Mouse (Mus musculus): ENCODE data around the gene Ubap2l. TPM values are rescaled to one million over a fixed set of nuclear protein-coding genes. Genes with fewer than 3 reads are reported as not detected.

The Ubap2l gene
- polyA plus RNA-seq, 1 experiment, result 95.2 TPM

- 22% methylated on average over 3 of the region's 3 CpGs for WGBS
- no peak for DNase-seq
- no peak for TF ChIP-seq CTCF (IDR thresholded peaks at IDR 0.05; ENCODE audit: insufficient read depth, low read length)
- no peak for TF ChIP-seq POLR2A (IDR thresholded peaks at IDR 0.05; ENCODE audit: borderline replicate concordance, extremely low read depth, low read depth, low read length)
- Histone ChIP-seq H3K4me1 (ENCODE audit: control insufficient read depth, insufficient read depth, low read length) (peaks cover 46% of the 10 kb centered on the region), H3K4me3 (replicated peaks; ENCODE audit: extremely low read depth, low read depth, low read length) (no peak overlapping the region)
These were observed 31.4 kb upstream of the Ubap2l start for GRCm38 (mm10) chr3:90083698-90084324.

- Histone ChIP-seq H3K4me3 (replicated peaks; ENCODE audit: extremely low read depth, low read depth, low read length) (no peak overlapping the region), H3K4me1 (ENCODE audit: control insufficient read depth, insufficient read depth, low read length) (peaks cover 48% of the 10 kb centered on the region)
- 26% methylated on average over 5 of the region's 5 CpGs for WGBS
- TF ChIP-seq CTCF (IDR thresholded peaks at IDR 0.05; ENCODE audit: insufficient read depth, low read length) (no peak), POLR2A (IDR thresholded peaks at IDR 0.05; ENCODE audit: borderline replicate concordance, extremely low read depth, low read depth, low read length) (no peak)
- DNase-seq, result peak; percentile 57
These were observed 30.6 kb upstream of the Ubap2l start for GRCm38 (mm10) chr3:90083034-90083433.

- Histone ChIP-seq H3K4me3 (replicated peaks; ENCODE audit: extremely low read depth, low read depth, low read length) (peak overlapping the region; percentile 24), H3K4me1 (ENCODE audit: control insufficient read depth, insufficient read depth, low read length) (peaks cover 51% of the 10 kb centered on the region)
- no peak for TF ChIP-seq POLR2A (IDR thresholded peaks at IDR 0.05; ENCODE audit: borderline replicate concordance, extremely low read depth, low read depth, low read length)
- no peak for TF ChIP-seq CTCF (IDR thresholded peaks at IDR 0.05; ENCODE audit: insufficient read depth, low read length)
- 17% methylated on average over 5 of the region's 5 CpGs for WGBS
- DNase-seq, result peak; percentile 34
These were observed 29.2 kb upstream of the Ubap2l start for GRCm38 (mm10) chr3:90081365-90082240.

- under 1% methylated on average over 6 of the region's 6 CpGs for WGBS
- peak overlapping the region; percentile 95 for H3K4me3 ChIP-seq (replicated peaks; ENCODE audit: extremely low read depth, low read depth, low read length)
- H3K4me1 ChIP-seq (ENCODE audit: control insufficient read depth, insufficient read depth, low read length), result peaks cover 41% of the 10 kb centered on the region
- DNase-seq, result no peak
- TF ChIP-seq POLR2A (IDR thresholded peaks at IDR 0.05; ENCODE audit: borderline replicate concordance, extremely low read depth, low read depth, low read length) (no peak), CTCF (IDR thresholded peaks at IDR 0.05; ENCODE audit: insufficient read depth, low read length) (no peak)
These were observed 28.1 kb upstream of the Ubap2l start for GRCm38 (mm10) chr3:90080498-90080863.

- H3K4me1 ChIP-seq (ENCODE audit: control insufficient read depth, insufficient read depth, low read length), result peaks cover 38% of the 10 kb centered on the region
- peak overlapping the region; percentile 95 for H3K4me3 ChIP-seq (replicated peaks; ENCODE audit: extremely low read depth, low read depth, low read length)
- peak; percentile 74 for DNase-seq
- whole genome bisulfite sequencing, result under 1% methylated on average over 53 of the region's 53 CpGs
- peak; percentile 62 for TF ChIP-seq POLR2A (IDR thresholded peaks at IDR 0.05; ENCODE audit: borderline replicate concordance, extremely low read depth, low read depth, low read length)
- no peak for TF ChIP-seq CTCF (IDR thresholded peaks at IDR 0.05; ENCODE audit: insufficient read depth, low read length)
These were observed 27.5 kb upstream of the Ubap2l start for GRCm38 (mm10) chr3:90079763-90080497.

- peak; percentile 90 for DNase-seq
- peaks cover 31% of the 10 kb centered on the region for H3K4me1 ChIP-seq (ENCODE audit: control insufficient read depth, insufficient read depth, low read length)
- TF ChIP-seq POLR2A (IDR thresholded peaks at IDR 0.05; ENCODE audit: borderline replicate concordance, extremely low read depth, low read depth, low read length), result peak; percentile 79; the same call in 1 of the 2 replicates
- TF ChIP-seq CTCF (IDR thresholded peaks at IDR 0.05; ENCODE audit: insufficient read depth, low read length), result no peak
- WGBS, result under 1% methylated on average over 33 of the region's 33 CpGs
- peak overlapping the region; percentile 95 for H3K4me3 ChIP-seq (replicated peaks; ENCODE audit: extremely low read depth, low read depth, low read length)
These were observed 26.8 kb upstream of the Ubap2l start for GRCm38 (mm10) chr3:90079133-90079762.

- 50% methylated on average over 5 of the region's 5 CpGs for WGBS
- no peak for DNase-seq
- no peak for TF ChIP-seq CTCF (IDR thresholded peaks at IDR 0.05; ENCODE audit: insufficient read depth, low read length)
- TF ChIP-seq POLR2A (IDR thresholded peaks at IDR 0.05; ENCODE audit: borderline replicate concordance, extremely low read depth, low read depth, low read length), result no peak
- H3K4me1 ChIP-seq (ENCODE audit: control insufficient read depth, insufficient read depth, low read length), result peaks cover 22% of the 10 kb centered on the region
- H3K4me3 ChIP-seq (replicated peaks; ENCODE audit: extremely low read depth, low read depth, low read length), result no peak overlapping the region
These were observed 25.8 kb upstream of the Ubap2l start for GRCm38 (mm10) chr3:90078224-90078623.

GRCm38 (mm10) chr3:90076921-90077716, 24.7 kb upstream of the Ubap2l start:
- TF ChIP-seq CTCF (IDR thresholded peaks at IDR 0.05; ENCODE audit: insufficient read depth, low read length) (peak; percentile 48; the same call in 1 of the 2 replicates), POLR2A (IDR thresholded peaks at IDR 0.05; ENCODE audit: borderline replicate concordance, extremely low read depth, low read depth, low read length) (no peak)
- 17% methylated on average over 5 of the region's 5 CpGs for WGBS
- peak; percentile 83 for DNase-seq
- no peak overlapping the region for H3K4me3 ChIP-seq (replicated peaks; ENCODE audit: extremely low read depth, low read depth, low read length)
- peaks cover 13% of the 10 kb centered on the region for H3K4me1 ChIP-seq (ENCODE audit: control insufficient read depth, insufficient read depth, low read length)

Measured in lung, adult 2 months (tissue).